Mouse (Mus musculus) lung, postnatal 0 days (tissue): ENCODE data around the gene Tceanc2.

Experiments
- CTCF ChIP-seq: IDR thresholded peaks from 2 replicates; pipeline ENCODE4 v1.5.1; 2016; ENCODE audit warnings: antibody characterized with exemption, mild to moderate bottlenecking
- EP300 ChIP-seq: IDR thresholded peaks from 2 replicates; pipeline ENCODE4 v1.6.1; 2016; ENCODE audit warnings: antibody characterized with exemption, mild to moderate bottlenecking, control low read depth

DNA sequence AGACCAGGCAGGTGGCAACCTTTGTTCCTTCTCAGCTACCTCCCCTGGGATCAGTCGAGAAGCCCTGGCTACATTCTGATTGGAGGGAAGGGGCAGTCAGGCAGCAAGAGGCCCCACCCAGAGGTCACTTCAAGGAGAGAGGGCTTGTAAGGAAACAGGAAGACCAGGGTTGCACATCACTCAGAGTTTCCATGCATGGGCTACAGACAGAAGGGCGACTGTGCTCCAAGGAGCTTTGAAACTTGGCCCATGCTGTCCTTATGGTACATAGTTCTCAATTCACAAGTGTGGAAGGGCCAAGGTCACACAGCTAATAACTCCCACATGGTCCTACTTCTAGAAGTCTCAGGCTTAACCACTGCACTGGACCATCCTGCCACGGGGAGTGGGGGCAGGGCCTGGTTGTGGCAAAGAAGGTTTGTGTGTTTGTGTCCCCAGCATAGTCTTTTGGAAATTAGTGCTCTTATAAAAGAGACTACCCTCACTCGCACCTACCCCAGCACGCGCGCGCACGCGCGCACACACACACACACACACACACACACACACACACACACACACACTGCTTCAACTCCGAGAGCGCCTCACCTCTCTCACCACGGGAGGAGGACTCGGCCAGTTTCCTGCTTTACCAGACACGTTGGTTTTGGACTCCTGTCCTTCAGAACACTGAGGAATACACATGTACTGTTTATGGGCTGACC lies 84.3 kb downstream of the Tceanc2 start:
- no peak for TF ChIP-seq CTCF
- no peak for TF ChIP-seq EP300
